Mouse (Mus musculus) MEL (cell line): ENCODE data around the gene Aspdh.

Source experiments
- CTCF ChIP-seq, 3 experiments: IDR thresholded peaks in 2 of 3; conservative IDR thresholded peaks in 1 of 3; 2 replicates each; pipeline ENCODE4 v1.5.1; 2011 to 2012; ENCODE audit warnings: low read length in 3 of 3, low read depth in 2 of 3, mild to moderate bottlenecking in 2 of 3, improper control_type of control experiment in 1 of 3, inconsistent platforms in 1 of 3, mixed read lengths in 1 of 3, moderate library complexity in 1 of 3; ENCODE audit not compliant: control insufficient read depth in 1 of 3, insufficient read depth in 1 of 3, poor library complexity in 1 of 3, severe bottlenecking in 1 of 3
- EP300 ChIP-seq, 2 experiments: IDR thresholded peaks; 2 replicates each; pipeline ENCODE4 v1.6.1; 2011; ENCODE audit warnings: improper control_type of control experiment in 2 of 2, low read length in 2 of 2, low read depth in 1 of 2, mild to moderate bottlenecking in 1 of 2
- ETS1 ChIP-seq: IDR thresholded peaks from 2 replicates; pipeline ENCODE4 v1.6.1; 2012; ENCODE audit warnings: low read depth, mild to moderate bottlenecking, inconsistent platforms, low read length, improper control_type of control experiment, moderate library complexity
- MAZ ChIP-seq: IDR thresholded peaks from 2 replicates; pipeline ENCODE4 v1.6.1; 2012; ENCODE audit warnings: low read depth, mild to moderate bottlenecking, inconsistent platforms, low read length, improper control_type of control experiment
- MEF2A ChIP-seq: IDR thresholded peaks from 2 replicates; pipeline ENCODE4 v1.6.1; 2014; ENCODE audit warnings: low read depth, mild to moderate bottlenecking, inconsistent platforms, low read length, improper control_type of control experiment; ENCODE audit not compliant: poor library complexity, insufficient replicate concordance, severe bottlenecking; ENCODE audit errors: extremely low read depth
- NELFE ChIP-seq: IDR thresholded peaks from 2 replicates; pipeline ENCODE4 v1.6.1; 2011; ENCODE audit warnings: low read depth, low read length, improper control_type of control experiment
- POLR2A ChIP-seq, 2 experiments: IDR thresholded peaks; 2 replicates each; pipeline ENCODE4 v1.6.1; 2011 to 2012; ENCODE audit warnings: low read length in 2 of 2, mild to moderate bottlenecking in 2 of 2, control low read depth in 1 of 2, improper control_type of control experiment in 1 of 2, low read depth in 1 of 2, moderate library complexity in 1 of 2; ENCODE audit not compliant: control insufficient read depth in 1 of 2, insufficient read depth in 1 of 2, poor library complexity in 1 of 2
- RCOR1 ChIP-seq: IDR thresholded peaks from 2 replicates; pipeline ENCODE4 v1.6.1; 2012; ENCODE audit warnings: low read depth, mild to moderate bottlenecking, inconsistent platforms, low read length, improper control_type of control experiment
- TCF12 ChIP-seq: IDR thresholded peaks from 2 replicates; pipeline ENCODE4 v1.6.1; 2014; ENCODE audit warnings: low read depth, mild to moderate bottlenecking, inconsistent platforms, low read length, improper control_type of control experiment, moderate library complexity
- UBTF ChIP-seq: IDR thresholded peaks from 2 replicates; pipeline ENCODE4 v1.6.1; 2012; ENCODE audit warnings: low read depth, mild to moderate bottlenecking, inconsistent platforms, low read length, improper control_type of control experiment, moderate library complexity, borderline replicate concordance; ENCODE audit not compliant: insufficient read depth
- ZMIZ1 ChIP-seq: IDR thresholded peaks from 2 replicates; pipeline ENCODE4 v1.6.1; 2012; ENCODE audit warnings: low read depth, mild to moderate bottlenecking, inconsistent platforms, low read length, improper control_type of control experiment, moderate library complexity

GRCm38 (mm10) chr7:44486927-44487575 is 21.9 kb downstream of the Aspdh start:
- TF ChIP-seq TCF12 (no peak), CTCF (IDR thresholded peaks at IDR 0.05 in 2 of 3, conservative IDR thresholded peaks at IDR 0.05 in 1 of 3; ENCODE audit: control insufficient read depth in 1 of 3, insufficient read depth in 1 of 3, low read depth in 2 of 3, low read length in 3 of 3, poor library complexity in 1 of 3, severe bottlenecking in 1 of 3) (no peak), UBTF (no peak), POLR2A (IDR thresholded peaks at IDR 0.05; ENCODE audit: control insufficient read depth in 1 of 2, insufficient read depth in 1 of 2, low read depth in 1 of 2, low read length in 2 of 2, poor library complexity in 1 of 2) (no peak), MEF2A (no peak), EP300 (IDR thresholded peaks at IDR 0.05; ENCODE audit: low read depth in 1 of 2, low read length in 2 of 2) (no peak), ETS1 (no peak), MAZ (no peak), NELFE (no peak), RCOR1 (no peak), ZMIZ1 (no peak)
